Comparison of ENCODE assay signal across 15 mouse cellular contexts in the genomic region with DNA sequence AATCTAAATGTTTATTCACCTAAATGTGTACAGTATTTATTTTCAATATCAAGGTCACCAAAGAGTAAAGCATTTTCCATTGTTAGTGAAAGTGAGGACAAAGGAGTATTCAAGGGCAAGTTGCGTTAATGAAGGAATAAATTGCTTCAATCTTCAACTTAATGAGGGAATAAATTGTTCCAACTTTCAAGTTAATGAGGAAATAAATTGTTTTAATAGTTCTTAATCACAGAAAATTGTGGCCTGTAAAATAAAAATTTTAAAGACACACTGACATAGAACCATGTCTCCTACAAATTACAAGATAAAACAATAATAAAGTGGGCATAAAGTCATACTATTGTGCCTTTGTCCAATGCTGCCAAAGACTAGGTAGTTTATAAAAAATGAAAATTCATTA.
"Had no signal": no experiment of that assay in that cellular context is flagged by ENCODE, and none has a peak within 500 bp of the region (broad histone marks: within the 10 kb centered on the region; RNA-seq: fewer than 3 reads in every experiment).

No protein-coding gene starts in this region.

- DNase-seq: heart, postnatal 10 days; heart, postnatal 14 days; heart, postnatal 36 days; heart, postnatal 4 days; kidney, adult 11 months; kidney, adult 18-20 months; kidney, adult 2 months; kidney, adult 8-10 months; kidney, adult 9 months; kidney, postnatal 10 days; kidney, postnatal 25 days; kidney, postnatal 36 days; kidney, postnatal 4 days; layer of hippocampus, adult 9-11 months; layer of hippocampus, postnatal 36 days had no signal
